28 mouse cellular contexts compared by ENCODE assay signal in genomic region chr6:148534364-148534763, GRCm38 (mm10).
DNase-seq lines count a peak whose midpoint lies in the region; ATAC-seq and TF ChIP-seq lines count a peak whose summit lies in the region.
"Had no signal": no experiment of that assay in that cellular context is flagged by ENCODE, and none has a peak within 500 bp of the region (broad histone marks: within the 10 kb centered on the region; RNA-seq: fewer than 3 reads in every experiment).

No protein-coding gene starts in this region.

- TF ChIP-seq CTCF in liver, adult 2 months (IDR thresholded peaks at IDR 0.05; ENCODE audit: low read depth, low read length): no peak
- no peak for TF ChIP-seq CTCF in CH12.LX (conservative IDR thresholded peaks at IDR 0.05 in 1 of 2, IDR thresholded peaks at IDR 0.05 in 1 of 2; ENCODE audit: low read depth in 2 of 2, low read length in 2 of 2)
- no peak for TF ChIP-seq CTCF in kidney, adult 2 months (conservative IDR thresholded peaks at IDR 0.05; ENCODE audit: insufficient read depth, insufficient read length, low read depth, low read length)

- no peaks in the 10 kb centered on the region for H3K9me3 ChIP-seq in CH12.LX (replicated peaks; ENCODE audit: low read length)
- H3K9me3 ChIP-seq: G1E; heart, embryonic 10.5 days; heart, embryonic 15.5 days; hindbrain, embryonic 13.5 days; limb, embryonic 10.5 days; limb, embryonic 15.5 days; midbrain, embryonic 13.5 days; neural tube, embryonic 15.5 days had no signal

- dilution Hi-C loops in CH12.LX (cut with MboI; ENCODE audit: extremely low pct_ligation_motif_present, extremely low pct_unique_long_range_greater_than_20kb, low sequenced_read_pairs): no loop called here

- no peaks in the 10 kb centered on the region for H3K4me1 ChIP-seq in liver, adult 2 months (ENCODE audit: control insufficient read depth, insufficient read depth, low read length)
- H3K4me1 ChIP-seq in CH12.LX (ENCODE audit: control insufficient read depth in 1 of 2, insufficient read depth in 2 of 2): peaks cover 0 to 10% of the 10 kb centered on the region in 2 experiments; a peak in 2 of 4 replicates
- H3K4me1 ChIP-seq in kidney, adult 2 months (ENCODE audit: control insufficient read depth, insufficient read depth, low read length): no peaks in the 10 kb centered on the region
- H3K4me1 ChIP-seq: limb, embryonic 15.5 days had no signal

- no peaks in the 10 kb centered on the region for H3K79me2 ChIP-seq in liver, adult 2 months (ENCODE audit: control insufficient read depth, insufficient read depth, low read length)
- no peaks in the 10 kb centered on the region for H3K79me2 ChIP-seq in CH12.LX (replicated peaks; ENCODE audit: control insufficient read depth, extremely low read depth, insufficient read depth, poor library complexity, severe bottlenecking)

- no peaks in the 10 kb centered on the region for H3K27me3 ChIP-seq in liver, adult 2 months (ENCODE audit: control insufficient read depth, insufficient read depth, low read length)
- no peaks in the 10 kb centered on the region for H3K27me3 ChIP-seq in CH12.LX (replicated peaks)
- H3K27me3 ChIP-seq in kidney, adult 2 months (replicated peaks; ENCODE audit: control insufficient read depth, insufficient read depth, low read length): no peaks in the 10 kb centered on the region
- H3K27me3 ChIP-seq: heart, embryonic 15.5 days; hindbrain, embryonic 13.5 days; limb, embryonic 15.5 days; midbrain, embryonic 13.5 days; neural tube, embryonic 15.5 days had no signal

- no peak for TF ChIP-seq RAD21 in CH12.LX (IDR thresholded peaks at IDR 0.05; ENCODE audit: low read depth, low read length)

- TF ChIP-seq POLR2A in liver, adult 2 months (IDR thresholded peaks at IDR 0.05; ENCODE audit: extremely low read depth, insufficient read depth, low read length): no peak
- no peak for TF ChIP-seq POLR2A in CH12.LX (IDR thresholded peaks at IDR 0.05; ENCODE audit: low read depth, low read length)
- no peak for TF ChIP-seq POLR2A in kidney, adult 2 months (IDR thresholded peaks at IDR 0.05; ENCODE audit: low read depth, low read length)

- WGBS in liver, adult 2 months: 70% methylated on average over 4 of the region's 4 CpGs
- 74% methylated on average over 4 of the region's 4 CpGs for WGBS in kidney, adult 2 months

- no peak overlapping the region for H3K9ac ChIP-seq in liver, adult 2 months (ENCODE audit: low read depth, low read length)
- H3K9ac ChIP-seq in CH12.LX (ENCODE audit: insufficient read depth, low read depth): no peak overlapping the region
- H3K9ac ChIP-seq: heart, embryonic 15.5 days; hindbrain, embryonic 13.5 days; limb, embryonic 15.5 days; midbrain, embryonic 13.5 days; neural tube, embryonic 15.5 days had no signal

- no peak overlapping the region for H3K27ac ChIP-seq in liver, adult 2 months (replicated peaks; ENCODE audit: insufficient read depth, low read depth, low read length)
- no peak overlapping the region for H3K27ac ChIP-seq in CH12.LX (ENCODE audit: insufficient read depth, low read depth)
- no peak overlapping the region for H3K27ac ChIP-seq in kidney, adult 2 months (ENCODE audit: insufficient read depth, low read depth, low read length)
- H3K27ac ChIP-seq: heart, embryonic 10.5 days; heart, embryonic 15.5 days; hindbrain, embryonic 13.5 days; limb, embryonic 10.5 days; limb, embryonic 15.5 days; midbrain, embryonic 13.5 days; neural tube, embryonic 15.5 days had no signal

- peak; percentile 84 for ATAC-seq in common myeloid progenitor, adult 5-6 weeks (replicated peaks; ENCODE audit: low read depth, poor library complexity, severe bottlenecking)
- ATAC-seq in monocyte, adult 5-6 weeks (replicated peaks; ENCODE audit: insufficient number of reproducible peaks, low FRiP score, low TSS enrichment, poor library complexity, severe bottlenecking): 0 out of 2 replicates have a peak, but pooled peaks have one; percentile 32
- ATAC-seq: forebrain, embryonic 16.5 days; midbrain, embryonic 13.5 days had no signal

- H3K36me3 ChIP-seq in liver, adult 2 months (ENCODE audit: control insufficient read depth, insufficient read depth, low read length): no peaks in the 10 kb centered on the region
- H3K36me3 ChIP-seq in CH12.LX (replicated peaks in 1 of 2; ENCODE audit: control insufficient read depth in 1 of 2, insufficient read depth in 1 of 2, low read length in 1 of 2): no peaks in the 10 kb centered on the region
- H3K36me3 ChIP-seq in kidney, adult 2 months (ENCODE audit: control insufficient read depth, insufficient read depth, low read length): no peaks in the 10 kb centered on the region
- H3K36me3 ChIP-seq: G1E; heart, embryonic 10.5 days; heart, embryonic 15.5 days; hindbrain, embryonic 13.5 days; limb, embryonic 10.5 days; limb, embryonic 15.5 days; midbrain, embryonic 13.5 days; neural tube, embryonic 15.5 days had no signal

- in situ Hi-C loops in CH12.LX (cut with MboI; ENCODE audit: low pct_ligation_motif_present, low pct_unique_long_range_greater_than_20kb, low sequenced_read_pairs): no loop called here

- H3K4me2 ChIP-seq in CH12.LX (ENCODE audit: insufficient read depth, low read depth, poor library complexity, severe bottlenecking): no peak overlapping the region
- H3K4me2 ChIP-seq: heart, embryonic 15.5 days; hindbrain, embryonic 13.5 days; limb, embryonic 15.5 days; midbrain, embryonic 13.5 days; neural tube, embryonic 15.5 days had no signal

- no peak overlapping the region for H3K4me3 ChIP-seq in liver, adult 2 months (ENCODE audit: insufficient read depth, low read depth, low read length)
- no peak overlapping the region for H3K4me3 ChIP-seq in CH12.LX (replicated peaks in 1 of 3; ENCODE audit: low read depth in 2 of 3, low read length in 2 of 3, poor library complexity in 1 of 3)
- H3K4me3 ChIP-seq in kidney, adult 2 months (ENCODE audit: insufficient read depth, low read depth, low read length): no peak overlapping the region
- H3K4me3 ChIP-seq: erythroblast, embryonic 14.5 days; heart, embryonic 10.5 days; heart, embryonic 15.5 days; hindbrain, embryonic 13.5 days; limb, embryonic 10.5 days; limb, embryonic 15.5 days; midbrain, embryonic 13.5 days; neural tube, embryonic 15.5 days had no signal

- peak; percentile 45 for DNase-seq in liver, adult 2 months (ENCODE audit: extremely low read depth, low read depth, low spot score)
- DNase-seq in liver (no peak), CH12.LX (ENCODE audit: extremely low read depth) (no peak)
- DNase-seq in kidney, adult 2 months: no peak
- no peak for DNase-seq in adrenal gland, adult 18-20 months (ENCODE audit: low spot score in 2 of 2)
- DNase-seq: adrenal gland, postnatal 10 days; cerebellum, adult 11-12 months; cerebellum, adult 9-11 months; heart, postnatal 4 days; kidney, adult 18-20 months; kidney, postnatal 14 days; layer of hippocampus, adult 9-11 months; lung, adult 2 months; retina, postnatal 1 day; right cerebral cortex, postnatal 14 days; thymus, postnatal 14 days had no signal

- peak; percentile 35; the same call in 1 of the 2 replicates for TF ChIP-seq EP300 in CH12.LX (IDR thresholded peaks at IDR 0.05; ENCODE audit: low read length)

TF ChIP-seq in CH12.LX, 34 proteins besides CTCF, POLR2A, EP300 and RAD21:
- no peak for TF ChIP-seq CHD2 (IDR thresholded peaks at IDR 0.05; ENCODE audit: low read length)
- no peak for TF ChIP-seq MXI1 (IDR thresholded peaks at IDR 0.05; ENCODE audit: low read depth, low read length)
- no peak for TF ChIP-seq BHLHE40 (IDR thresholded peaks at IDR 0.05; ENCODE audit: low read depth, low read length)
- no peak for TF ChIP-seq KAT2A (IDR thresholded peaks at IDR 0.05; ENCODE audit: insufficient replicate concordance, low read length)
- TF ChIP-seq GABPA (IDR thresholded peaks at IDR 0.05; ENCODE audit: insufficient replicate concordance, low read depth, low read length): no peak
- no peak for TF ChIP-seq UBTF (IDR thresholded peaks at IDR 0.05; ENCODE audit: low read depth, low read length)
- no peak for TF ChIP-seq HCFC1 (IDR thresholded peaks at IDR 0.05; ENCODE audit: low read depth, low read length)
- no peak for TF ChIP-seq E2F4 (IDR thresholded peaks at IDR 0.05; ENCODE audit: insufficient replicate concordance, low read depth, low read length)
- no peak for TF ChIP-seq MYC (IDR thresholded peaks at IDR 0.05; ENCODE audit: low read depth, low read length)
- no peak for TF ChIP-seq ZC3H11A (IDR thresholded peaks at IDR 0.05; ENCODE audit: low read depth, low read length)
- no peak for TF ChIP-seq POLR2AphosphoS2 (IDR thresholded peaks at IDR 0.05; ENCODE audit: low read depth, low read length)
- TF ChIP-seq SMC3 (IDR thresholded peaks at IDR 0.05; ENCODE audit: low read depth, low read length): no peak
- TF ChIP-seq TCF12 (IDR thresholded peaks at IDR 0.05; ENCODE audit: low read depth, low read length): no peak
